ENCODE assay signal across 24 mouse cellular contexts in genomic region chr15:36682832-36683231, GRCm38 (mm10).
DNase-seq lines count a peak whose midpoint lies in the region; ATAC-seq and TF ChIP-seq lines count a peak whose summit lies in the region.
"Had no signal": no experiment of that assay in that cellular context is flagged by ENCODE, and none has a peak within 500 bp of the region (broad histone marks: within the 10 kb centered on the region; RNA-seq: fewer than 3 reads in every experiment).

No protein-coding gene starts in this region.

- no peak overlapping the region for H3K4me2 ChIP-seq in embryonic facial prominence, embryonic 13.5 days
- no peak overlapping the region for H3K4me2 ChIP-seq in CH12.LX (ENCODE audit: insufficient read depth, low read depth, poor library complexity, severe bottlenecking)
- H3K4me2 ChIP-seq: embryonic facial prominence, embryonic 12.5 days; forebrain, embryonic 12.5 days; heart, embryonic 11.5 days; heart, embryonic 15.5 days; hindbrain, embryonic 13.5 days had no signal

- no peak overlapping the region for H3K4me3 ChIP-seq in embryonic facial prominence, embryonic 13.5 days
- no peak overlapping the region for H3K4me3 ChIP-seq in embryonic facial prominence, embryonic 10.5 days
- H3K4me3 ChIP-seq in layer of hippocampus, adult 2 months = no peak overlapping the region
- no peak overlapping the region for H3K4me3 ChIP-seq in CH12.LX (replicated peaks in 1 of 3; ENCODE audit: low read depth in 2 of 3, low read length in 2 of 3, poor library complexity in 1 of 3)
- H3K4me3 ChIP-seq: embryonic facial prominence, embryonic 12.5 days; forebrain, embryonic 12.5 days; heart, embryonic 15.5 days; hindbrain, embryonic 13.5 days had no signal

- H3K27me3 ChIP-seq in embryonic facial prominence, embryonic 13.5 days = no peaks in the 10 kb centered on the region
- no peaks in the 10 kb centered on the region for H3K27me3 ChIP-seq in embryonic facial prominence, embryonic 10.5 days (replicated peaks; ENCODE audit: low read depth, poor library complexity, severe bottlenecking)
- no peaks in the 10 kb centered on the region for H3K27me3 ChIP-seq in CH12.LX (replicated peaks)
- H3K27me3 ChIP-seq: embryonic facial prominence, embryonic 12.5 days; forebrain, embryonic 12.5 days; heart, embryonic 15.5 days; hindbrain, embryonic 13.5 days had no signal

- 0 out of 2 replicates have a peak overlapping the region, but pooled peaks have one; percentile 11 for H3K27ac ChIP-seq in embryonic facial prominence, embryonic 13.5 days
- H3K27ac ChIP-seq in embryonic facial prominence, embryonic 10.5 days (replicated peaks) = no peak overlapping the region
- peak overlapping the region; percentile 48; the same call in 1 of the 2 replicates for H3K27ac ChIP-seq in layer of hippocampus, adult 2 months
- no peak overlapping the region for H3K27ac ChIP-seq in CH12.LX (ENCODE audit: insufficient read depth, low read depth)
- H3K27ac ChIP-seq: embryonic facial prominence, embryonic 12.5 days; forebrain, embryonic 12.5 days; heart, embryonic 15.5 days; hindbrain, embryonic 13.5 days; hindbrain, postnatal 0 days had no signal

- 50% methylated on average over 6 of the region's 6 CpGs for WGBS in embryonic facial prominence, embryonic 13.5 days
- 66% methylated on average over 6 of the region's 6 CpGs for WGBS in embryonic facial prominence, embryonic 10.5 days

- no peaks in the 10 kb centered on the region for H3K36me3 ChIP-seq in embryonic facial prominence, embryonic 13.5 days
- no peaks in the 10 kb centered on the region for H3K36me3 ChIP-seq in embryonic facial prominence, embryonic 10.5 days (replicated peaks)
- H3K36me3 ChIP-seq in CH12.LX (replicated peaks in 1 of 2; ENCODE audit: control insufficient read depth in 1 of 2, insufficient read depth in 1 of 2, low read length in 1 of 2) = no peaks in the 10 kb centered on the region
- H3K36me3 ChIP-seq: embryonic facial prominence, embryonic 12.5 days; forebrain, embryonic 12.5 days; heart, embryonic 15.5 days; hindbrain, embryonic 13.5 days had no signal

- no peak for DNase-seq in embryonic facial prominence, embryonic 10.5 days (ENCODE audit: low spot score)
- DNase-seq in layer of hippocampus, adult 2 months (ENCODE audit: low spot score in 2 of 2) = no peak
- DNase-seq in layer of hippocampus, postnatal 10 days (ENCODE audit: low spot score in 2 of 2) = no peak
- DNase-seq in CH12.LX (ENCODE audit: extremely low read depth) = no peak
- no peak for DNase-seq in urinary bladder, postnatal 36 days (ENCODE audit: low spot score in 2 of 2)
- DNase-seq in spleen, postnatal 36 days (ENCODE audit: low spot score in 2 of 2) = no peak
- DNase-seq: adrenal gland, postnatal 10 days; B cell, adult 2 months; cerebellum, adult 18-20 months; cerebellum, adult 9-11 months; cerebellum, postnatal 36 days; embryo, embryonic 11 days; gastrocnemius, postnatal 14 days; heart, postnatal 14 days had no signal

- TF ChIP-seq POLR2A in CH12.LX (IDR thresholded peaks at IDR 0.05; ENCODE audit: low read depth, low read length) = no peak

- in situ Hi-C loops in CH12.LX (cut with MboI; ENCODE audit: low pct_ligation_motif_present, low pct_unique_long_range_greater_than_20kb, low sequenced_read_pairs) = no loop called here

- no peak for TF ChIP-seq CTCF in layer of hippocampus, adult 2 months (conservative IDR thresholded peaks at IDR 0.05)
- TF ChIP-seq CTCF in CH12.LX (conservative IDR thresholded peaks at IDR 0.05 in 1 of 2, IDR thresholded peaks at IDR 0.05 in 1 of 2; ENCODE audit: low read depth in 2 of 2, low read length in 2 of 2) = no peak

- TF ChIP-seq RAD21 in CH12.LX (IDR thresholded peaks at IDR 0.05; ENCODE audit: low read depth, low read length) = no peak

- no peaks in the 10 kb centered on the region for H3K79me2 ChIP-seq in CH12.LX (replicated peaks; ENCODE audit: control insufficient read depth, extremely low read depth, insufficient read depth, poor library complexity, severe bottlenecking)

- ATAC-seq in embryonic facial prominence, embryonic 13.5 days (ENCODE audit: insufficient number of reproducible peaks, insufficient read depth, low FRiP score, low TSS enrichment, low read depth) = no peak
- ATAC-seq in granulocyte monocyte progenitor cell, adult 5-6 weeks (replicated peaks; ENCODE audit: poor library complexity, severe bottlenecking) = peak; percentile 77
- ATAC-seq: CD4-positive, CD25-positive, alpha-beta regulatory T cell, adult 4 months; forebrain, embryonic 16.5 days; hindbrain, postnatal 0 days had no signal

- H3K4me1 ChIP-seq in embryonic facial prominence, embryonic 13.5 days = peaks cover 7% of the 10 kb centered on the region; the same call in 1 of the 2 replicates
- H3K4me1 ChIP-seq in embryonic facial prominence, embryonic 10.5 days = peaks cover 11% of the 10 kb centered on the region
- H3K4me1 ChIP-seq in CH12.LX (ENCODE audit: control insufficient read depth in 1 of 2, insufficient read depth in 2 of 2) = peaks cover 5 to 28% of the 10 kb centered on the region in 2 experiments
- H3K4me1 ChIP-seq: embryonic facial prominence, embryonic 12.5 days; forebrain, embryonic 12.5 days; heart, embryonic 15.5 days; hindbrain, embryonic 13.5 days had no signal

- dilution Hi-C loops in CH12.LX (cut with MboI; ENCODE audit: extremely low pct_ligation_motif_present, extremely low pct_unique_long_range_greater_than_20kb, low sequenced_read_pairs) = no loop called here

- no peaks in the 10 kb centered on the region for H3K9me3 ChIP-seq in embryonic facial prominence, embryonic 13.5 days
- no peaks in the 10 kb centered on the region for H3K9me3 ChIP-seq in embryonic facial prominence, embryonic 10.5 days
- no peaks in the 10 kb centered on the region for H3K9me3 ChIP-seq in CH12.LX (replicated peaks; ENCODE audit: low read length)
- H3K9me3 ChIP-seq: embryonic facial prominence, embryonic 12.5 days; forebrain, embryonic 12.5 days; heart, embryonic 15.5 days; hindbrain, embryonic 13.5 days had no signal

- no peak overlapping the region for H3K9ac ChIP-seq in embryonic facial prominence, embryonic 13.5 days
- H3K9ac ChIP-seq in CH12.LX (ENCODE audit: insufficient read depth, low read depth) = no peak overlapping the region
- H3K9ac ChIP-seq: embryonic facial prominence, embryonic 12.5 days; forebrain, embryonic 12.5 days; heart, embryonic 15.5 days; hindbrain, embryonic 13.5 days had no signal

- no peak for TF ChIP-seq EP300 in CH12.LX (IDR thresholded peaks at IDR 0.05; ENCODE audit: low read length)

TF ChIP-seq in CH12.LX, 34 proteins besides CTCF, POLR2A, EP300 and RAD21:
- TF ChIP-seq CHD2 (IDR thresholded peaks at IDR 0.05; ENCODE audit: low read length) = no peak
- no peak for TF ChIP-seq MAX (IDR thresholded peaks at IDR 0.05; ENCODE audit: low read length)
- TF ChIP-seq UBTF (IDR thresholded peaks at IDR 0.05; ENCODE audit: low read depth, low read length) = no peak
- no peak for TF ChIP-seq KAT2A (IDR thresholded peaks at IDR 0.05; ENCODE audit: insufficient replicate concordance, low read length)
- TF ChIP-seq TBP (conservative IDR thresholded peaks at IDR 0.05; ENCODE audit: low read depth, low read length) = no peak
- no peak for TF ChIP-seq PAX5 (IDR thresholded peaks at IDR 0.05; ENCODE audit: low read length)
- peak; percentile 30; the same call in 1 of the 2 replicates for TF ChIP-seq IRF4 (IDR thresholded peaks at IDR 0.05; ENCODE audit: low read depth, low read length)

Comparison
In these comparisons a context has a peak if more than half of its experiments do, and no peak if none do; other contexts are left out.
1. H3K27ac ChIP-seq: peak in embryonic facial prominence, embryonic 13.5 days (single experiment) and layer of hippocampus, adult 2 months (single experiment); none in embryonic facial prominence, embryonic 10.5 days (single experiment) and CH12.LX (single experiment).